Mouse (Mus musculus): ENCODE data around the gene Cep295nl. TPM values are rescaled to one million over a fixed set of nuclear protein-coding genes. Genes with fewer than 3 reads are reported as not detected.
"Not testable (repeated sequence)": the region's sequence is repeated elsewhere in the genome, so short reads cannot be mapped to it uniquely, and the experiment has no call there.

Gene Cep295nl
- polyA plus RNA-seq, 3 experiments from 2014 or later, result 0.28 to 0.29 TPM; not detected in 1

GRCm38 (mm10) chr11:118318678-118319077 lies 23.6 kb downstream of the Cep295nl start:
- ATAC-seq, result peak; percentile 54

GRCm38 (mm10) chr11:118317129-118317528 lies 25.2 kb downstream of the Cep295nl start:
- ATAC-seq, result no peak

- ATAC-seq, result no peak
Measured at GRCm38 (mm10) chr11:118316231-118316806, 26.0 kb downstream of the Cep295nl start.

- no peak for ATAC-seq
Measured at GRCm38 (mm10) chr11:118312132-118312723, 30.1 kb downstream of the Cep295nl start.

GRCm38 (mm10) chr11:118307962-118308361 lies 34.3 kb downstream of the Cep295nl start:
- ATAC-seq, result not testable (repeated sequence)

- ATAC-seq, result not testable (repeated sequence)
Measured at GRCm38 (mm10) chr11:118303959-118304358, 38.3 kb downstream of the Cep295nl start.

GRCm38 (mm10) chr11:118298810-118299209 lies 43.5 kb downstream of the Cep295nl start:
- no peak for ATAC-seq

GRCm38 (mm10) chr11:118297967-118298366 lies 44.3 kb downstream of the Cep295nl start:
- no peak for ATAC-seq

- no peak for ATAC-seq
Measured at GRCm38 (mm10) chr11:118295026-118295425, 47.3 kb downstream of the Cep295nl start.

GRCm38 (mm10) chr11:118292671-118293070 lies 49.6 kb downstream of the Cep295nl start:
- ATAC-seq, result no peak

GRCm38 (mm10) chr11:118289999-118290889 lies 52.1 kb downstream of the Cep295nl start, which contains the start of gene Usp36:
Gene Usp36, minus strand, starts transcription at chr11:118290244.
- peak; percentile 96 for ATAC-seq

GRCm38 (mm10) chr11:118289562-118289961 lies 52.7 kb downstream of the Cep295nl start:
- ATAC-seq, result no peak

GRCm38 (mm10) chr11:118289037-118289511 lies 53.2 kb downstream of the Cep295nl start:
- ATAC-seq, result no peak

GRCm38 (mm10) chr11:118287573-118287972 lies 54.7 kb downstream of the Cep295nl start:
- no peak for ATAC-seq

GRCm38 (mm10) chr11:118286434-118286833 lies 55.9 kb downstream of the Cep295nl start:
- ATAC-seq, result no peak

GRCm38 (mm10) chr11:118285791-118286190 lies 56.5 kb downstream of the Cep295nl start:
- no peak for ATAC-seq

Other genes with a start within 250 kb of the Cep295nl start
- gene Dnah17, start 211.9 kb downstream of the Cep295nl start, polyA plus RNA-seq (2017; shearing (Covaris generic)), result under 1 TPM; 0.11 to 0.73 (median 0.60) TPM
- 10 to 100 TPM; 33.8 to 51.6 (median 41.7) TPM for gene Cyth1, start 93.9 kb downstream of the Cep295nl start, polyA plus RNA-seq (2017; shearing (Covaris generic))
- 10 to 100 TPM; 14.3 to 24.4 (median 22.5) TPM for gene Usp36, start 52.3 kb downstream of the Cep295nl start, polyA plus RNA-seq (2017; shearing (Covaris generic))
- gene Timp2, start 13.2 kb upstream of the Cep295nl start, polyA plus RNA-seq (2017; shearing (Covaris generic)), result 10 to 100 TPM in 2 of 3 experiments, 1 to 10 TPM in 1; 6.1 to 17.3 (median 16.4) TPM
- gene Lgals3bp, start 59.6 kb upstream of the Cep295nl start, polyA plus RNA-seq (2017; shearing (Covaris generic)), result 100 to 1,000 TPM in 2 of 3 experiments, 10 to 100 TPM in 1; 86.5 to 166 (median 133) TPM
- 10 to 100 TPM; 23.6 to 35.7 (median 25.1) TPM for gene Cant1, start 76.6 kb upstream of the Cep295nl start, polyA plus RNA-seq (2017; shearing (Covaris generic))
- gene C1qtnf1, start 85.7 kb upstream of the Cep295nl start, polyA plus RNA-seq (2017; shearing (Covaris generic)), result not detected
- gene Engase, start 134.3 kb upstream of the Cep295nl start, polyA plus RNA-seq (2017; shearing (Covaris generic)), result 1 to 10 TPM; 1.7 to 1.9 (median 1.9) TPM